Mouse (Mus musculus) ES-E14 (cell line): ENCODE results near the gene Glp1r.

ENCODE experiments used
- CHD2 ChIP-seq: IDR thresholded peaks from 2 replicates; pipeline ENCODE4 v1.6.1; 2014; ENCODE audit warnings: mild to moderate bottlenecking, low read depth, low read length, inconsistent platforms
- HCFC1 ChIP-seq: IDR thresholded peaks from 2 replicates; pipeline ENCODE4 v1.6.1; 2012; ENCODE audit warnings: low read length, inconsistent platforms, borderline replicate concordance; ENCODE audit not compliant: insufficient read depth
- ZC3H11A ChIP-seq: IDR thresholded peaks from 2 replicates; pipeline ENCODE4 v1.6.1; 2012; ENCODE audit warnings: low read depth, mild to moderate bottlenecking, inconsistent platforms, low read length, borderline replicate concordance

DNA sequence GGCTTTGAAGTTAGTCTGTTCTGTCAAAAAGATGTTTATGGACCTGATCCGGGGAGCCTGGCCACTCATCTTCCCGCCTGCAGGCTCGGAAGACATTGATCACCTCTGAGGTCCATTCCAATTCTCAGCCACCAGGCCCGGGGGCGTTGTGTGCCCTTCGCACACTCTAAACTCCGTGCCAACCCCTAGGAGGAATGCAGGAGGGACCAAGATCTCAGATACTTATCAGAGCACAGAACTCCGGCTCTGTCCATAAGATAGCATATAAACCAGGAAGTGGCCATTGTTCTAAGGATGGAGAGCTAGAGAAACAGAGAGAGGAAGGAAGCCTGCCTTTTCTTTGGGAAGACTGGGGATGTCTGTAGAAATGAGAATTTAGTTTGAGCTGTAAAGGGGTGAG lies 18.1 kb upstream of the Glp1r start:
- TF ChIP-seq ZC3H11A (no peak), HCFC1 (no peak), CHD2 (no peak)
